ENCODE assay signal across 8 mouse cellular contexts in genomic region chr19:5800632-5801431, GRCm38 (mm10). TPM values are rescaled to one million over a fixed set of nuclear protein-coding genes. Genes with fewer than 3 reads are reported as not detected.
DNase-seq lines count a peak whose midpoint lies in the region; ATAC-seq and TF ChIP-seq lines count a peak whose summit lies in the region.

No protein-coding gene starts in this region.

- in situ Hi-C loops in ES-E14 (cut with MboI; ENCODE audit: low sequenced_read_pairs in 2 of 2, unreplicated experiment in 2 of 2) = no loop called here

- peak overlapping the region; percentile 96 for H3K9ac ChIP-seq in heart, adult 2 months (ENCODE audit: low read depth, low read length)
- H3K9ac ChIP-seq in ES-E14 (ENCODE audit: insufficient read depth, low read depth, low read length, poor library complexity, severe bottlenecking) = peak overlapping the region; percentile 83
- peak overlapping the region; percentile 99 for H3K9ac ChIP-seq in embryonic facial prominence, embryonic 14.5 days (ENCODE audit: low read depth, low read length)
- H3K9ac ChIP-seq in midbrain, embryonic 12.5 days (replicated peaks) = peak overlapping the region; percentile 99

- intact Hi-C loops in heart, adult 2 months (cut with DNase I) = no loop called here

- peaks cover 9% of the 10 kb centered on the region for H3K4me1 ChIP-seq in heart, adult 2 months (ENCODE audit: control insufficient read depth, insufficient read depth, low read length)
- H3K4me1 ChIP-seq in ES-E14 (ENCODE audit: control insufficient read depth in 2 of 2, insufficient read depth in 2 of 2, low read length in 2 of 2, poor library complexity in 1 of 2) = peaks cover 0 to 4% of the 10 kb centered on the region in 2 experiments; a peak in 2 of 4 replicates
- H3K4me1 ChIP-seq in embryonic facial prominence, embryonic 14.5 days (ENCODE audit: control insufficient read depth, insufficient read depth, low read length) = peaks cover 22% of the 10 kb centered on the region
- H3K4me1 ChIP-seq in midbrain, embryonic 12.5 days = peaks cover 43% of the 10 kb centered on the region

- WGBS in heart, adult 2 months = under 1% methylated on average over 19 of the region's 19 CpGs
- WGBS in embryonic facial prominence, embryonic 14.5 days = 1% methylated on average over 19 of the region's 19 CpGs
- under 1% methylated on average over 19 of the region's 19 CpGs for WGBS in midbrain, embryonic 12.5 days

- peak; percentile 86 for TF ChIP-seq POLR2A in heart, adult 2 months (IDR thresholded peaks at IDR 0.05; ENCODE audit: insufficient read depth, low read depth, low read length)

- peak; percentile 50 to 61 for DNase-seq in heart, adult 2 months
- DNase-seq in heart, adult 8-10 months (ENCODE audit: low spot score) = no peak
- no peak for DNase-seq in ES-E14 (ENCODE audit: low read depth, low spot score)
- DNase-seq in embryonic facial prominence, embryonic 14.5 days (ENCODE audit: low spot score) = no peak
- peak; percentile 73 for DNase-seq in induced T-regulatory cell, adult 2 months (ENCODE audit: low read depth)
- no peak for DNase-seq in gastrocnemius, postnatal 4 days (ENCODE audit: low spot score in 2 of 2)
- DNase-seq in right cerebral cortex, postnatal 36 days (ENCODE audit: low spot score in 2 of 2) = no peak

- peaks cover 34% of the 10 kb centered on the region for H3K36me3 ChIP-seq in heart, adult 2 months (ENCODE audit: control insufficient read depth, insufficient read depth, low read length)
- H3K36me3 ChIP-seq in ES-E14 (ENCODE audit: control insufficient read depth, insufficient read depth, low read length, poor library complexity, severe bottlenecking) = peaks cover 44% of the 10 kb centered on the region
- peaks cover 49% of the 10 kb centered on the region for H3K36me3 ChIP-seq in embryonic facial prominence, embryonic 14.5 days (ENCODE audit: control insufficient read depth, insufficient read depth, low read length)
- peaks cover 30% of the 10 kb centered on the region for H3K36me3 ChIP-seq in midbrain, embryonic 12.5 days

- H3K79me2 ChIP-seq in heart, adult 2 months (replicated peaks; ENCODE audit: control insufficient read depth, insufficient read depth, low read length) = peaks cover 7% of the 10 kb centered on the region

- peak; percentile 65; the same call in 1 of the 2 replicates for TF ChIP-seq EP300 in heart, adult 2 months (IDR thresholded peaks at IDR 0.05; ENCODE audit: insufficient read depth, low read depth, low read length)

- peak overlapping the region; percentile 84 for H3K4me2 ChIP-seq in embryonic facial prominence, embryonic 14.5 days (ENCODE audit: low read depth, low read length)
- H3K4me2 ChIP-seq in midbrain, embryonic 12.5 days (replicated peaks) = peak overlapping the region; percentile 91

- ATAC-seq in embryonic facial prominence, embryonic 14.5 days (ENCODE audit: low read depth) = no peak
- no peak for ATAC-seq in midbrain, embryonic 12.5 days (ENCODE audit: low FRiP score, low read depth)

- H3K27me3 ChIP-seq in heart, adult 2 months (ENCODE audit: control insufficient read depth, insufficient read depth, low read length) = no peaks in the 10 kb centered on the region
- no peaks in the 10 kb centered on the region for H3K27me3 ChIP-seq in embryonic facial prominence, embryonic 14.5 days (replicated peaks; ENCODE audit: control insufficient read depth, insufficient read depth, low read length)
- H3K27me3 ChIP-seq in midbrain, embryonic 12.5 days = no peaks in the 10 kb centered on the region

- no peaks in the 10 kb centered on the region for H3K9me3 ChIP-seq in ES-E14 (ENCODE audit: control insufficient read depth, insufficient read depth, low read depth, low read length)
- H3K9me3 ChIP-seq in embryonic facial prominence, embryonic 14.5 days (ENCODE audit: control insufficient read depth, low read length) = no peaks in the 10 kb centered on the region
- no peaks in the 10 kb centered on the region for H3K9me3 ChIP-seq in midbrain, embryonic 12.5 days

- H3K27ac ChIP-seq in heart, adult 2 months = peak overlapping the region; percentile 100
- peak overlapping the region; percentile 78 for H3K27ac ChIP-seq in ES-E14 (ENCODE audit: insufficient read depth, low read depth, low read length, poor library complexity, severe bottlenecking)
- peak overlapping the region; percentile 100 for H3K27ac ChIP-seq in embryonic facial prominence, embryonic 14.5 days (replicated peaks; ENCODE audit: low read depth, low read length)
- peak overlapping the region; percentile 100 for H3K27ac ChIP-seq in midbrain, embryonic 12.5 days (replicated peaks)

- no peak for TF ChIP-seq CTCF in heart, adult 2 months (IDR thresholded peaks at IDR 0.05)

- H3K4me3 ChIP-seq in heart, adult 2 months = peak overlapping the region; percentile 89
- H3K4me3 ChIP-seq in ES-E14 (ENCODE audit: insufficient read depth in 1 of 2, low read depth in 1 of 2, low read length in 2 of 2, poor library complexity in 1 of 2, severe bottlenecking in 1 of 2) = peak overlapping the region; percentile 51 to 77
- H3K4me3 ChIP-seq in embryonic facial prominence, embryonic 14.5 days (ENCODE audit: low read depth, low read length) = peak overlapping the region; percentile 90
- H3K4me3 ChIP-seq in midbrain, embryonic 12.5 days = peak overlapping the region; percentile 81

TF ChIP-seq in ES-E14, 5 proteins besides CTCF, POLR2A, EP300 and RAD21:
- no peak for TF ChIP-seq MAFK (IDR thresholded peaks at IDR 0.05; ENCODE audit: insufficient read depth, low read depth, low read length)
- TF ChIP-seq ZC3H11A (IDR thresholded peaks at IDR 0.05; ENCODE audit: borderline replicate concordance, low read depth, low read length) = no peak
- TF ChIP-seq CHD2 (IDR thresholded peaks at IDR 0.05; ENCODE audit: low read depth, low read length) = no peak
- TF ChIP-seq HCFC1 (IDR thresholded peaks at IDR 0.05; ENCODE audit: borderline replicate concordance, insufficient read depth, low read length) = no peak

RNA-seq across cellular contexts. Expression of gene Scyl1, which starts 29.6 kb away (rescaled TPM):
- total RNA-seq in heart, adult 2 months (2021) = 10 to 100 TPM; 57.2 to 70.0 TPM
- 95.6 and 113 TPM in 2 replicates for polyA plus RNA-seq in heart, adult 2 months (2012; rRNA removed)
- total RNA-seq in heart, adult 8-10 months (2022) = 10 to 100 TPM; 63.3 to 70.6 (median 67.2) TPM
- 55.6 and 80.8 TPM in 2 replicates for total RNA-seq in ES-E14 (2012; rRNA removed)
- 78.3 and 79.8 TPM in 2 replicates for polyA plus RNA-seq in embryonic facial prominence, embryonic 14.5 days (2014; fragmentation: Nextera tagmentation; extraction: Ambion mirVana)
- polyA plus RNA-seq in midbrain, embryonic 12.5 days (2016; fragmentation: Nextera tagmentation; extraction: Ambion mirVana) = 63.6 and 68.4 TPM in 2 replicates
- total RNA-seq in gastrocnemius, postnatal 4 days (2021) = 10 to 100 TPM; 71.7 to 75.6 TPM

Comparison
In these comparisons a context has a peak if more than half of its experiments do, and no peak if none do; other contexts are left out.
1. DNase-seq: peak in heart, adult 2 months (2 of 2) and induced T-regulatory cell, adult 2 months (single experiment); none in heart, adult 8-10 months (single experiment), ES-E14 (single experiment), embryonic facial prominence, embryonic 14.5 days (single experiment), gastrocnemius, postnatal 4 days (0 of 2) and right cerebral cortex, postnatal 36 days (0 of 2).
2. Peak in every context shown above with its lines, with median percentiles within 50 percentile points of each other: H3K27ac ChIP-seq, H3K4me3 ChIP-seq and H3K9ac ChIP-seq.